Mouse (Mus musculus) granulocyte monocyte progenitor cell, adult 5-6 weeks (primary cell): Measurements from ENCODE around the gene Prune2. TPM values are rescaled to one million over a fixed set of nuclear protein-coding genes. Genes with fewer than 3 reads are reported as not detected.

Experiments
- ATAC-seq: replicated peaks from 2 replicates; pipeline ENCODE4 v1.8.0; 2016; ENCODE audit warnings: mild to moderate bottlenecking, moderate TSS enrichment, inconsistent platforms; ENCODE audit not compliant: poor library complexity, severe bottlenecking
- total RNA-seq, 2 experiments: library from RNA; stranded (forward) in 1 of 2; stranded (reverse) in 1 of 2; fragments of 200-712, 200-1000 nt in 1 of 2; fragments of >200 nt in 1 of 2; fragmentation: Nextera tagmentation in 1 of 2; gene quantifications; 2 replicates each; pipeline ENCODE4 v1.2.3; 2014 to 2017

Gene Prune2
- total RNA-seq (2014; fragmentation: Nextera tagmentation) (0.34 TPM in 1 of 2 replicates, not detected in the other), total RNA-seq (2017) (1.8 and 2.7 TPM in 2 replicates)

DNA sequence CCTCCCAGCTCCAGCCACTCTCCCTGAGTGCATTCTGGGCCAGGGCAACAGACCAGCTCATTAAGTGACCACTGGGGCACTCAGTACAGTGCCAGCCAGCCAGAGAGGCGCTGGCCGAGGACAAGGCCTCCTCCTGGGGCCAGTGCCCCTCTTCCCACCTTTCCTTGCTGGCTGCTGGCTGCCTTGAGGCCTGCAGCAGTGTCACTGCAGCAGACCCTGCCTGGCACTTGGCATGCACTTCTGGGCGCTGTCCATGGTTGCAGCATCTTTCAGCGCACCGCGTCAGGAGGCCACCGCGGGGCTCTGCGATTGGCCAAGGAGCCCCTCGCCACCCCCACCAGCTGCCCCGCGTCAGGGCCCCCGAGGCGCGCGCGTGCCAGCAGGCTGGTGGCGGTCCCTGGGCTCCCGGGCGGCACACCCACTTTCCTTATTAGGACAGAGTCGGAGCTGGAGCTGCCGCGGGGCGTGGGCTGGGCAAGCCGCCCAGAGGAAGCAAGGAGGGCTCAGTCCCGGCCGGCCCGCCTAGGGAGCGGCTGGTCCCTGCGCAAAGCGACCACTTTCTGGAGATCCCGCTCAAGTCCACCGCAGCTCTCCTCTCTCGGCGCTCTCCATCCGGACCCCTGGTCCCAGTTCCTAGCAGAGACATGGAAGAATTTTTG, at the start of gene Prune2:
Gene Prune2, plus strand, starts transcription at position 506 of the 659 bp plus-strand sequence.
- ATAC-seq, result peak; percentile 98

DNA sequence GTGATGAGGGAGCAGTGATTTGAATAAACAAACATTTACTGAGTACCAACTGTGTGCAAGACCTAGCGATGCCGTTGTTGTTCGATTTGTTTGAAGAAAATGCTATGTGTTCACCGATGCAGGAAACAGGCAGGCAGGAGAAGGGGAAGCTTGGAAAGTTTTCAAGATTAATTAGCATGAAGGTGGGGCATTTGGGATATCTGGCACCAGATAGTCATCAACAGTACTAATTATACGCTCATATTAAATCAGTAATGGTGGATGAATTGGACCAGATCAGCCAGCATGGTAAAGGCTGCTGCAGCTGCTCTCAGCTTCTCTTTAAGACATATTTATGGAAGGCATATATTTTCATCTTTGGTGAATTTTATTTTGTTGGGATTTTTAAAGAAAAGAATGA, 44.4 kb upstream of the Prune2 start:
- ATAC-seq, result no peak

- no peak for ATAC-seq
Observed at GRCm38 (mm10) chr19:16924516-16924915, 31.4 kb upstream of the Prune2 start.

DNA sequence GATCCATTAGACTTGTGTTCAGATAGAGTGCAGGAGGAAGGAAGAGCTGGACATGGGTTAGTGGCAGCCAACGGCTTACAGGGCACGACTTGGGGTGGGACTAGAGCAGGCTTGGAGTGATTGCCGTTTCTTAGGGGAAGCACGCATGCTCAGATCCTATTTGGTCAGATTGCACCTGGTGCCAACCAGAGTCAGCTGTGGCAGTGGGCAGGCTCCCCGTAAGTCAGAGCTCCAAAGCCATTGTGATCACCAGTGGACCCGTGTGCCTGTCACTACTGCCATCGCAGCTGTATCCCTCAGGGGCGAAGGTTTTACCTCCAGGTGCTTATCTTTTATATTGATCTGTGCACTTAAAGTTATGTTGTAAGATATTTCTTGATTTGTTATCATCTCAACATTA, 21.3 kb upstream of the Prune2 start:
- ATAC-seq, result no peak

- ATAC-seq, result no peak
Observed at GRCm38 (mm10) chr19:16948794-16949313, 7.1 kb upstream of the Prune2 start.

GRCm38 (mm10) chr19:16949341-16949740, 6.6 kb upstream of the Prune2 start:
- ATAC-seq, result no peak

DNA sequence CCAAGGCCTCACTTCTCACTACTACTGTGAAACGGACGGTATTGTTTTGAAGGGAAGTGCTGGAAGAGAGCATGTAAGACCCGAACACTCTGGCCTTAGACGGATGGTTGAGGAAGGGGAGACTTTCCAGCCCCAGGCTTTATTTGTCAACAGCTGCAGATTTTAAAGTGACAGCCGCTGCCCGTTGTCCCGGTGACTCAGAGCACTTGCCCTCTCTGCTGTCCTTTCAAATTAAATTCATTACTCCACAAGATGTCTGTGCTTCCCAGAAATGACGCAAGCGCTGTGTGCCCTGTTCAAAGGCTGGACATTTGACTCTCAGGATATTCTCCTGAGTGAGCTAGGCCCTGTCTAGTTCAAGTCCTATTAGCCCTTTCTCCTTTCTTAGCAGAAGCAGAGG, 5.9 kb upstream of the Prune2 start:
- ATAC-seq, result no peak

- ATAC-seq, result no peak
Observed at GRCm38 (mm10) chr19:16950664-16951363, 5.1 kb upstream of the Prune2 start.

DNA sequence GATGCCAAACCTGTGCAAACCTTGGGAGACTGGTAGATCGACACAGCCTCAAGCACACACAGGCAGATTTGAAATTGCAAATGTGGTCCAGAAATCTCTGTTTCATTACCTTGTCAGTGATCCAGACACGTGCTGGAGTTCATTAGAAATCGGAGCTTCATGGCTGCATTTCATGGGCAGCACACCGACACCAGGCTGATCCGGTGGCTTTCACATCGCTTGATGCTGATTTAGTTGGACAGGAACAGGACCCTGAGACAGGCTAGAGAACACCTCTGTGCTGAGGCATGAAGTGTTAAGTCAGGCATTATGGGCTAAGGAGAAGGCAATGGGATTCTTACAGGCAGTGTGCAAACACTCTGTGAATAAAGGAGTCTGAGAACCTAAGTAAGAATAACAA, 1.2 kb upstream of the Prune2 start:
- ATAC-seq, result no peak

GRCm38 (mm10) chr19:16955231-16955612, 696 bp upstream of the Prune2 start:
- no peak for ATAC-seq

DNA sequence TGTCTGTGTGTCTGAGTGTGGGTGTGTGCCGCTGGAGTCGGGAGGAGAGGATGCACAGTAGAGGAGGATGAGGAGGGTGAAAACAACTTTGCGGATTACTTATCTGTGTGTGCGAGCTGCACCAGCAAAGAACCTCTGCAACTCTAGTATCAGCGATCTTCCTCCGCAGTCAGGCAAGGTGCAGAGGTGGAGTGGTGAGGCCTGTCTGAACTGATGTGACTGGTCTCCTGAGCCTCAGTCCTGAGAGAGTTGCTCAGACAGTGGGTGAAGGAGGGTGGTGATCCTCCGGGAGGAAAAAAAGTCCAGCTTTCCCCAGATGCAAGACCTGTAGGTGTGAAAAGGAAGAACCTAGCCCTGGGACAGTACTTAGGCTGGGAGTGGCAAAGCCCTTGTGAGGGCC, 401 bp downstream of the Prune2 start:
- ATAC-seq, result no peak

DNA sequence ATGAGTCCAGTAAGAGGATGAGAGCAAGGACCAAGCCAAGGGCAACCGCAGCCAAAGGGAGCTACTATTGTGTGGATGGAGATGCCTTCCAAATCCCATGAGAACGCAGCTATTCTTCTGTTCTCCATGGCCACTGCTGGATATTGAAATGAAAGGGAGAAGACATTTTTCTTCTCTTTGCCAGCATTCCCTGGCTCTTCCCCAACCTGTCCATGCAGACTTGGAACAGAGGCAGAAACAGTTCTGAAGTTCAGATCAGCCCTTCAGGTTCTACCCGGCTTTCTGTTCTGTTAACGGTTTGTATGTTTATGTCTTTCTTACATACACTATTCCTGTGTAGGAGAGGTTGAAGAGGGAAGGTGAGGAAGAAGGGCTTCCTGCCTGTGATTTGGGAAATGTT, 3.1 kb downstream of the Prune2 start:
- ATAC-seq, result no peak

GRCm38 (mm10) chr19:16959551-16959950, 3.6 kb downstream of the Prune2 start:
- ATAC-seq, result no peak

- ATAC-seq, result no peak
Observed at GRCm38 (mm10) chr19:16961036-16961435, 5.1 kb downstream of the Prune2 start.

- no peak for ATAC-seq
Observed at GRCm38 (mm10) chr19:16963178-16963577, 7.3 kb downstream of the Prune2 start.

DNA sequence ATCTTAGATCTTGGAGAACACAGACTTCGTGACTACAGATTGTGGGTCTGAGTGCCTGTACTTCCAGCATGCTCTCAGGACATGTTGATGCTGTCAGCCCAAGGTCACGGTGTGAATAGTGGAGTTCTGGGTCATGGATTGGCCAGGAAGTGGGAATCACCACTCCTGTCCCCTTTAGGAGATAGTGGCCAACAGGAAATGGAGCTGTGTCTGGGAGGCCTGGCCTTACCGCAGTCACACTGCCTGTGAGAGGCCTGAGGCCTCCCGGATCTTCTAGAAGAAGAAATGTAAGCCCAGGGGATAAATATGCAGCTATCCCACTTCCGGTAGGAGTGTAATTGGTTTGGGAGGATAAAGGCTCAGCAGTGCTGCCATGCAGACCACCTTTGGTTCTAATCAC, 12.8 kb downstream of the Prune2 start:
- ATAC-seq, result no peak

GRCm38 (mm10) chr19:16970612-16971011, 14.7 kb downstream of the Prune2 start:
- ATAC-seq, result peak; percentile 40; the same call in 1 of the 2 replicates

DNA sequence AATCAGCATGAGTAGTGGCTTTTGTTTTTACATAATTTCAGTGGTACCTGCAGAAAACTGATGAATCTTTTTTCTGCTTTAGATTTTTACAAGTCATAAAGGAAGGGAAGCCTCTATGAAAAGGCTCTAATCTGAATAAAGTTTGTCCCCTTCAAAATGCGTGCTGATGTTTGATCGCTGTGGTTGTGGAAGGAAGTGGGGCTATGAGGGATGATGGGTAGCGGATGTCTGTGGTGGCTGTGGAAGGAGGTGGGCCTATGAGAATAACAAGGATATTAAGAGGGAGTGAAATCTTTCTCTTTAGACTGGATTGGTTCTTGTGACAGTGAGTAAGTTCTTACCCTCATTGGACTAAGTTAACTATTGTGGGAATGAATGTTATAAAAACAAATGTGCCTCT, 23.0 kb downstream of the Prune2 start:
- ATAC-seq, result peak; percentile 30; the same call in 1 of the 2 replicates

DNA sequence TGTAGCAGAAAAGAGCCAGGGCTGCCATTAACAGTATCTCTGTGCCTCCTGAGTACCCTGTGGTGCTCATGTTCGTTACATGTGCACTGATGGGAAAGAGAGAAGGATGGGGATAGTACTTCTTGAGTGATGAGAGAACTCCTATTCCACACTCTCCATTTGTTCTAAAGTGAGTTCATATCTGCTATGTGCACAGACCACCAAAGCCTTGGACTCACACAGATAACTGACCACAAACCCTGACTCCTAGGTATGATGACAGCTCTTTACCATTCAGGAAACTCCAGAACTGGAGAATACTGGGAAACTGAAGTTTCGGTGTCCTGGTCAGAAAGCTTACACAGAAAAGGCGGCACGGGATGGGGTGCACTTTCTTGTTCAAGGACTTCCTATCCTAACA, 25.8 kb downstream of the Prune2 start:
- no peak for ATAC-seq

DNA sequence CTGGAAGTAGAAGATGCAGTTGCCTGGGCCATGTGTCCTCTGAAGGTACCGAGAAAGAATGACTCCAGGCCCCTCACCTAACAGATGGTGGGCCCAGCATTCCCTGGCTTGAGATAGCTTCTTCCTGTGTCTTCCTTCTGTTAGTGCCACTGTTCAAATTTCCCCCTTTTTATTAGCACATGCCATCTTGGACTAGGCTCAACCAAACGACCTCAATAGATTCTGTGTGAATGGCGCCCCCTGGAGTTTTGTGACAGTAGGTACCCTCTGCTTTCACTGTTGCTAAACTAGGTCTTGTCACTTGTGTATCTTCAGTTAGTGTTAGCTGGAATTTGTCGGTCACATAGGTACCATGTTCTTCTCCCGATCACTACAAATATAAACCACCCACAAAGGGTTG, 29.0 kb downstream of the Prune2 start:
- peak; percentile 67 for ATAC-seq

DNA sequence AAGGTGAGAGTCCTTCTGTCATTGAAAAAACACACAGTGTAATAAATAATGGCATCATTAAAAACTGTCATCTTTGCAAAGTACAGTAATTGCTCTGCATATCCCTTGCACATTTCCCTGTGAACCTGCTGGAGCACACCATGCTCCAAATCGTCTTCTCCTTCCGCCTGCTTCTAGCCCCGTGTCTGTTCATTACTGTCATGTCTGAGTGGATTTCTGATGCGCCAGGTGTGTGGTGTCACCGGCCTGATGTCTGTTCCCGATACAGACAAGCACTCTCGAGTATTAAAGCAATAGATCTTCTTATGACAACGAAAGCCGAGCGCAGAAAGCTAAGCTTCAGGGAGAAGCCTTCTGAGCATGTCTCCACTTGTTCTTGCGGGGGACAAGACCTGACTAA, 32.1 kb downstream of the Prune2 start:
- ATAC-seq, result no peak

DNA sequence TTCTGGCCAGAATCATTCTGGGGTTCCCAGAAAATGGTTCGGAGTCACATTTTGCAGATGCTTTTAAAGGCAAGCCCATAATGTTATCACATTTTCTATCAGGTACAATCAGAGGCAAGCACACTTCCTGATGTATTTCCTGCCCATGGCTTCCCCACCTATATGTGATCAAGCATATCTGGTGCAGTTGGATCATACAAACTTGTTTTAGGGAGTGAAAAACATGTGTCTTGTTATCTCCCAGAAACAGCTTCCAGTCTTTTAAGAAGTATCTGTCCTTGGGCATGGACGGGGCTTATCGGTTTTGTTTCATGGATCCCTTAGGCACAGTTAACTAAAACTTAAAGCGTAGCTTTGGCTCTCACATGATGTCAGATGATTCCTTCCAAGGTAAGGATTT, 36.2 kb downstream of the Prune2 start:
- no peak for ATAC-seq
